Mouse (Mus musculus) heart, postnatal 10 days (tissue): ENCODE data around the gene Saxo2. TPM values are rescaled to one million over a fixed set of nuclear protein-coding genes. Genes with fewer than 3 reads are reported as not detected.

ENCODE experiments used
- DNase-seq, 2 experiments: peaks; one replicate each; pipeline ENCODE4 v3.0.0; 2021
- intact Hi-C: fragments of 180-260 bp; cut with DNase I; formaldehyde crosslinking; loops from one replicate; pipeline ENCODE4 v1.15.1; 2025
- total RNA-seq, 2 experiments: library from RNA; stranded (reverse); gene quantifications; 2 replicates each; pipeline ENCODE4 v1.2.3; 2021

Saxo2 gene
- total RNA-seq: 1 to 10 TPM; 1.9 to 3.6 TPM

DNA sequence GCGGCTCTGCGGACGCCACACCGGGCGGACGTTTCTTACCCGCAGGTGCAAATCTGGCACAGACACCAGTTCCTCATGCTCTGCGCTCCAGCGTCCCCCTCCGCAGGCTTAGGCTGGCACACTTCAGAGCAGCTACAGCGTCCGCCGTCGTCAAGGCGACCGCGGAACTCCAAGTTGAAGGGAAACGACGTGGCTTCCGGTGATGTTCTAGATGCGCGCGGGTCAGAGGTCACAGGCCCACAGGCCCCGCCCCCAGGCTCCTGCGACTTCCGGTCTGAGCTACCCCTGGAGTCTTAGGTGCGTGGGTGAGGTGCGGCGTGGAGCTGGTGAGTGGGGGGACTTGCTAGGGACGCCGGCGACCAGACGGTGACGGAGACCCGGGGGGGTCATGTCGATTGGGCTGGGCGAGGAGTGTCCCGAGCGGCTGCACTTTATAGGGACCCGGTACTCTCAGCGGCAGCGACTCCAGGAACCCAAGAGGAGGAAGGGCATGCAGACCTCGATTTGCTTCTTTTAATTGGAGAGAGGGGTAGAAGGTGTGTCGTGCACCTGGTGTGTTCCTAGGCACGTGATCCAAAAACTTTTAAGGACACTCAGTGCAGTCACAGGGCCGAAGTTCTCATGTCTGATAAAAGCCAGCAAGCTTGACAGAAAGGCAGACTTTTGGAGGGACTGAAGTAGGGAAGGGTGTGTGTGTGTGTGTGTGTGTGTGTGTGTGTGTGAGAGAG is at the start of gene Saxo2, which contains the start of gene Efl1:
Gene Saxo2, minus strand, starts transcription at position 176 of the 728 bp plus-strand sequence.
Gene Efl1, plus strand, starts transcription at position 262 of the 728 bp plus-strand sequence.
- intact Hi-C loops: no loop called here
- peak; percentile 94 to 96 for DNase-seq

DNA sequence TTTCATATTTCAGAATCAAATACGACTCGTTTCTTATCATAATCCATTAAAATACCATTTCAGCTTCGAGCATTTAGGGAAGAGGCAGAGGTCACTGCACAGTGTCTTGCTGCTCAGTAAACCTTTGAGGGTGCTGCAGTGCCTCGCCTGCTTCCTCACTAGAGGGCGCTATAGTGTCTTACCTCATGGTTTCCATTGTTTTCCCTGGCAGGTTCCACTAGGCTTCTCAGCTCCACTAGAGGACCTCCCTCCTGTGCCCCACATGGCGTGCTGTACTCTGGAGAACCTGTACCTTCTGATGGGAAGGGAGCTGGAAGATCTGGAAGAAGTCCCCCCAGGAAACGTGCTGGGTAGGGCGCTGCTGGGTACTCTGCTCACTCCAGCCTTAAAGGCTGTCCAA is 49.3 kb upstream of the Saxo2 start:
- DNase-seq: no peak
- intact Hi-C loops: no loop called here

DNA sequence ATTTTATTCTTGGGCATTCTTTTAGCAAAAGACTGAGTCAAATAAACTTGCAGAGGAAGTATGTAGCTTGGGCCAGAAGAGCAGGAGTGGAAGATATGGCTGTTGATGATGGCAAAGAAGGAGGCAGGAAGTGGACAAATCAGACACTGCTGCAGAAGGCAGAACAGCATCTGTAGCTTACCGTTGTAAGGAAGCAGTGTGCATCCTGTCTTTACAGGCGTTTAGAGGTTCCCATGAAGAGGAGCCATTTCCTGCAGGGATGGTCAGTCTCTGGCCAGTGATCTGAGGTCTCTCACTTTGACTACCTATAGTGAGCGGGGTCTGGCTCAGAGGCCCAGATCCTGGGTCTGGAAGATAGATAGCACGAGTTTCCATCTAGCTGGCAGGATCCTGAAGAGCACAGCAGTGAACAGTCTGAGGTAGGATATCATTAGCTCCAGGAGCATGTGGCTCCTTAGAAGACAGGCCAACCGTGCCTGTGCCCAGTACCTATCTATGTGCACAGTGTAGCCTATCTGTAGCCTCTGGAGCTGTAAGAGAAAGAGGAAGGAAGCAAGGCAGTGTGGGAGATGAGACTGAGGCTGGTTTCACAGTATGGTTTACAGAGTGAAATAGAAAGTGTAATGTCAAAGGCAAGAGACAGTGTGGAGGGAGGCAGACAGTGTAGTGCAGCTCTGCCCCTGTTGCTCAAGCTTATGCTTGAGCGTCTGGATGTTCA is 42.9 kb upstream of the Saxo2 start:
- intact Hi-C loops: no loop called here
- peak in 1 of 2 experiments; percentile 9 for DNase-seq

DNA sequence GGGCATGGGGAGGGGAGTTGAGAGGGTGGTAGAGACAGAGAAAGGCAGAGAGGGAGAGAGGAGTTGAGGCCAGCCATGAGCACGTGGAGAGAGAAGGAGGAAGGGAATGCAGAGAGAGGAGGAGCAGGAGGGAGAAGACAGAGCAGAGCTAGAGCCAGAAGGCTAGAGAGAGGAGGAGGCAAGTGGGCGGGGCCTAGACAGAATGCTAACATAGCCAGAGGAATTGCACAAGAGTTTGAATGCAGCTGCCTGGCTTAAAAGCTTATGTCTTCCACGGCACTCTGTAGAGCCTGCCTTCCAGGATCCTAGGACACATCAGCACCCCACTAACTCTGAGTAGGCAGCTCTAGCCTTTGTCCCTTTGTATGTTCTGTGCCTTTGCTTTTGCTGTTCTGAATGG is 40.4 kb upstream of the Saxo2 start:
- peak; percentile 43 to 49 for DNase-seq
- intact Hi-C loops: no loop called here

DNA sequence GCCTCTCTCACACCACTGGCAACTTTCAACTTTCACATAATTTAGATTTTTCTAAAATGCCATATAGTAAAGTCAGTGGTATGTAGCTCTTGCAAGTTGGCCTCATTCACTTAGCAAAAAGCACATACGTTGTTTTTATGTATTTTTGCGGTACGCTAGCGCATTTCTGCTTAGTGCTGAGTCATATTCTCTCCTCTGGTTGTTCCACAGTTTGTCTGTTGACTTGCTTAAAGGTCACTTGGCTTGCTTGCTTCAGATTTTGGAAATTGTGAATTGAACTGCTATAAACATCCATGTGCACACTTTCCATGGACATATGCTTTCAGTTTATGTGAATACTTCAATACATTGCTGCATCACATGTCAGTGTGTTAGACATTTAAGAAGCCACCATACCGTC is 31.6 kb upstream of the Saxo2 start:
- intact Hi-C loops: no loop called here

DNA sequence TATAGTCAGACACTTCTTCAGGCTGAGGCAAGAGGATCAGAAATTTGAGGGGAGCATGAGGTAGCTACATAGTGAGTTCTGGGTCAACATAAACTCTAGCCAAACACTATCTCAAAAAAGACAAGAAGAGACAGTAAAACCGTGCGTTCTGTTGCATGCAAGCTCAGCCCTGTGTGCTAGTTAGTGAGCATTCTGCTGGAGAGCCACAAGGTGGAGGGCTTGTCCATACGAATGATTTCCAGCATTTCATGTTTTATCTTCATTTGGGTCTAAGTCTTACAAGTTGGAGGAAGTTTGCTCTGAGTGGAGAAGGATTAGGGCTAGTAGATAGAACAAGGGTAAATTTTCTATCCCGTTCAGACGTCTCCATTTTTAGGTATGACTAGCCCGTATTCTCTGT is 28.5 kb upstream of the Saxo2 start:
- no peak for DNase-seq
- intact Hi-C loops: no loop called here

More for the DNA sequence above, 31.6 kb upstream of the Saxo2 start:
- no peak for DNase-seq

DNA sequence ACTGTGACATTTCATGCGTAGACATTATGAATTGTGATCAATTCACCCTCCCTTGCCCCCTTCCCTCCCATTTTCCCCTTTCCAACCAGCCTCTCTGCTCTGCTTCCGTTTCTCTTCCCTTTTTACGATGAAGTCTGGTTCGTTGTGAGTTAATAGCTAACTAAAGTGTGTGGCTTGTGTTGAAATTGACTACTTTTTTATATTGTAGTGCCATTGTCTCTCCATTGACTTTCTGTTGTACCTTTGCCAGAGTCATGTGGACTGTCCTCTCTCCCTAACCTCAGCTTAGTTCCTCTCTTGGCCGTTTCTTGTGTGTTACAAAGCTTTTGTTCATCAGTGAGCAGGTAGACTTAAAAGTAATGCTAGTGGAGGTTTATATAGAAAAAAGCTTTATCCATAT is 27.7 kb upstream of the Saxo2 start:
- intact Hi-C loops: no loop called here
- no peak for DNase-seq

DNA sequence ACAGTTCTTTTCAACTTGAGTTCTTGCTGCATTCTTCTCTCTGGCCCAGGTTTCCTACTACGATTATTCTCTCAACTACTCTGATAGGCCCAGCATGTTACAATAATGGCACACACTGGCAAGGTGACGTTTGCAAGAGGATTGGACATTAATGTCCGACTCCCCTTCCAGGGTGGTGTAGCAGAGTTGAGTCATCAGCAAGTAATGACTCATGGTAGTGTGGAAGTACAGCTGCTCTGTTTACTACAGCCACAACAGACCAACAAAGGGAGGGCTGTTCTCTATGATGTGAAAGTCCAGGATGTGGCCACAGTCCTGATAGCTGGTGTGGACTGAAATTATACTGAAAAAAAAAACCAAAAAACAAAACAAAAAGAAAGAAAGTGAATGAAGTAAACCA is 16.3 kb upstream of the Saxo2 start:
- peak in 1 of 2 experiments; percentile 11 for DNase-seq
- intact Hi-C loops: no loop called here

DNA sequence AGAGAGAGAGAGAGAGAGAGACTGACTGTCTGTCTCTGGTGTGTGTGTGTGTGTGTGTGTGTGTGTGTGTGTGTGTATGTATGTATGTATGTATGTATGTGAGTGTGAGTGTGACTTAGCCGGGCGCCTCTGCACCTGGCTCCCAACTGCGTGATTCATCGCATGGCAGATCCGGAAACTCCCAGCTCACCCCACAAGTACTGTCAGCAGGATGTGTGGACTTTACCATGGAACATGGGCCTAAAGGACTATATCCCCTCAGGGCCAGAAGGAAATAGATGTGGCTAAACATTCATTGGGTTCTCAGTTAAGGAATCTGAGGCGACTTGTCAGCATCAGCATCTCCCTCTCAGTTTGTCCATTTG is 735 bp upstream of the Saxo2 start:
- intact Hi-C loops: no loop called here
- no peak for DNase-seq

DNA sequence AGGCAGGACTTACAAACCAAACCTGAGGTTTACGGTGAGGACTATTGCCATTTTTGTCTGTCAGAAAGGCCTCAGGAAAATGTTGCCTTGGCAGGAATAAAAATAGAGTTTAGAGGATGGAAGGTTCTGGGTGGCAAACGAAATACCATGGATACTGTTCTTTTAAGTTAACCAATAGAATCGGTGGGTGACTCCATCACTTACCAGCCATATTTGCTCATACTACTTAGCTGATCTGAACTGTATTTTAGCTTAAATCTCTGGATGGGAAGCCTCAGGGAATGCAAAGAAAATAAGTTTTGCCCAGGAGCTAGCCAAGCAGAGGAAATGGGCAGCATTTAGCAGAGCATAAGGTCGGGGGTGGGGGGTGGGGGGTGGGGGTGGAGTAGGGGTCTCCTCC is 419 bp downstream of the Saxo2 start:
- no peak for DNase-seq
- intact Hi-C loops: no loop called here

DNA sequence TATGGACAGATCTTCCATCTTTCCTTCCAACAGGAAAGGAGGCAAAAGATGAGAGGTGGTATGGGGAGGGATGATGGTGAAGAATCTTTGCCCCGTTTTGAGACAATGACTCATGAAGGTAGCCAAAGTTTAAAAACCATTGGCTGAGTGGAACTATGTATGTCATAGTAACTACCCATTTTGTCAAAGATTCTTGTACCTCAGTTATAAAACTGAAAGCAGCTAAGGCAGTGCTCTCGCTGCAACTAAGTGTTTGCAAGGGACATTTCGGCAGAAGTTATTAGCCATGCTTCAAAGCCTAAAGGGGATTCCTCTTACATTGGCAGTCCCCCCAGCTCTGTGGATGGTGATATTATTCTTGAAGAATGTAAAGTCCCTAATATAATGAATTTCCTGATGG is 1.1 kb downstream of the Saxo2 start:
- no peak for DNase-seq
- intact Hi-C loops: no loop called here

DNA sequence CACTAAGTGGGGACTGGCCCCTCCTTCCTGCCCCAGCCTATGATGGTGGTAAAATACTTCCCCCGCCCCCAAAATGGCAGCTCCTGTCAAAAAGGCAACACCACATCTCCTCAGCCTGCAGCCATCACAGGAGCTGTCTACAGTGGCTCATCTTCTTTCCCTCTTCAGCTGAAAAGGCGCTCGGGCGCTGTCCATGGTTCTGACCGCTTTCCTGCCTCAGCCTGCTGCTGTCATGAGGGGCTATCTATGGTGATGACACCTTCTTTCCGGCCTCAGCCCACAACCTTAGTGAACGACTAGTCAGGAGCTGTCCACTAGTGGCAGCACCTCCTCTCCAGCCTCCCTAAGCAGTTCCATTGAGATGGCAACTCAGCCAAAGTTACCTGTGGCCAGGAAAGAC is 23.0 kb downstream of the Saxo2 start:
- intact Hi-C loops: no loop called here
- DNase-seq: peak; percentile 60 to 68

DNA sequence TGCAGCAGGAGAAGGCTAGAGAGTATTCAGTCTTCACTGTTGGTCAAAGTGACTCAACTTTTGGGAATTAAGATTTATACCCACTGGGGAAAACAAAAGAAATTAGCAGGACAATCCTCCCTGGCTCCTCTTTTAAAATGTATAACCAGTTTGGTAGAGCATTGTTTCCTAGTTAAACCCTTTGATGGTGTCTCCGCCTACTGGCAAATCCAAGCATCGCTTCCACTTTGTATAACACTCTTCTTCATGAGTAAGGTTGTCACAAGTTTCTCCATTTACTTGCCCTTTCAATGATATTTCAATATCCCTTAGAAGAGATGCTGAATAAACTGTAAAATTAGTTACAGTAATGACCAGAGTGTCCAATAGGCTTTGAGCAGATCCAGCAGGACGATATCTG is 38.7 kb downstream of the Saxo2 start:
- intact Hi-C loops: loop anchor here (1.0 to 10.0 kb wide), 3 partner anchors 107 to 335 kb away; partner anchors contain the start of gene Adamtsl3
- peak in 1 of 2 experiments; percentile 32 for DNase-seq

DNA sequence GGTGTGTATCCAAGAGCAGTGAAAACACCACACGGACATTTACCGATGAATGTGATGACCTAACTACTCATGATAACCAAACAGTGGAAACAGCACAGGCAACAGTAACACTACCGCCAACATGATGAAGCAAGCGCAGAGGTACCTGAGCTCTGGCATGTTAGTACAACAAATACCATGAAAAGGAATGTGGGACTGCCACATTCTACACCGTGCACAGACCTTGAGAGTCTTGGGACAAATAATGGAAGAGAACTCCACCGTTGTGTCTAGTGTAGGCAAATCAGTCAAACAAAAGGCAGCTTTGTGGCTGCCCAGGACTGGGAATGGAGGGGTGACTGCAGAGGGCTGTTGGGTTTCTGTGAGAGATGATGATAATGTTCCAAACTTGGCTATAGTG is 42.9 kb downstream of the Saxo2 start:
- no peak for DNase-seq
- intact Hi-C loops: loop anchor here (5.0 to 10.0 kb wide), 2 partner anchors 103 to 271 kb away; partner anchors contain the start of gene Adamtsl3

DNA sequence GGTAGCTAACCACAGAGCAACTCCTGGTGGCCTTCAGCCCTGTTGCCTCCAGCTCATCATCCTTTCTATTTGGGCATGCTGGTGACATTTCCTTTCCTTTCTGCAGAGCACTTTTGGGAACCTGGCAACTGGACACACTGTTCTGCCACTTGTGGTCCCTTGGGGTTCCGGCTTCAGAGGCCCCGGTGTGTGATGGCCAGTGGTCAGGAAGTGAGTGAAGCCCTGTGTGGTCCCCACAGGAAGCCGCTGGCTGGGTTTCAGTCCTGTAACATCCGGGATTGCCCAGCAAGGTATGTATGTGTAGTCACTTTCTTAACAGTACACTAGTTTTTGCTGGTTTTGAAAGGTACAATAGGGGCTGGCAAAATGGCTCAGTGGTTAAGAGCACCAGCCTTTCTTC is 46.3 kb downstream of the Saxo2 start:
- no peak for DNase-seq
- intact Hi-C loops: loop anchor here (10.0 kb wide), 1 partner anchor 267 kb away; the partner anchor contains the start of gene Adamtsl3

DNA sequence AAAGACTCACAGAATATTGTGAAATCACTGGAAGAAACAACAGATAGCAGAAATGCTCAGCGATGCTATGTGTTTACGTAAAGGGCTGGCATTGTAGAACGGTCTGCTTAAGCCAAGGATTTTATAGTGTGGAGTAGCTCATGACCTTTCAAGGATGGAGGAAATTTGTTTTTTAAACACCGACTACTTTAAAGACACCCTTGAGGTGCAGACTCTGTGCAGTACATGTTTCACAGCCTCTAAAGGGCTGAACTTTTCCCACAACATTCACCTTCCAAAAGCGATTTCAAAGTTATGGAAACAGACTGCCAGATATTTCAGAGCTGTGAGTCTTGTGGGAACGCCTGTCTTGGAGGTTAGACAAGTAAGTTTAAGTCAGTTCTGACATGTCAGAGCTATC is 57.4 kb downstream of the Saxo2 start:
- intact Hi-C loops: no loop called here
- DNase-seq: no peak

Other genes starting within 250 kb of the Saxo2 start
- gene Efl1, start 86 bp upstream of the Saxo2 start, total RNA-seq: 10 to 100 TPM; 13.4 to 14.0 TPM
- 10 to 100 TPM in 1 of 2 experiments, 1 to 10 TPM in 1; 7.4 to 11.4 TPM for gene Mex3b, start 218.8 kb upstream of the Saxo2 start, total RNA-seq